Mouse (Mus musculus) testis, adult 2 months (tissue): ENCODE results near the gene Osbpl10. TPM values are rescaled to one million over a fixed set of nuclear protein-coding genes. Genes with fewer than 3 reads are reported as not detected.

Experiments
- H3K27ac ChIP-seq: fragments of 200-500 bp; 2 replicates; pipeline ENCODE4 v1.5.1; 2012; ENCODE audit warnings: low read depth, low read length; ENCODE audit not compliant: control insufficient read depth, insufficient read depth
- H3K27me3 ChIP-seq: fragments of 200-500 bp; 2 replicates; pipeline ENCODE4 v1.6.1; 2012; ENCODE audit warnings: mild to moderate bottlenecking, low read length, moderate library complexity; ENCODE audit not compliant: control insufficient read depth, insufficient read depth
- H3K36me3 ChIP-seq: fragments of 200-500 bp; 2 replicates; pipeline ENCODE4 v1.6.1; 2012; ENCODE audit warnings: mild to moderate bottlenecking, low read length; ENCODE audit not compliant: control insufficient read depth, insufficient read depth
- H3K4me1 ChIP-seq: fragments of 200-500 bp; 2 replicates; pipeline ENCODE4 v1.6.1; 2012; ENCODE audit warnings: low read length; ENCODE audit not compliant: control insufficient read depth, insufficient read depth
- H3K4me3 ChIP-seq: fragments of 200-500 bp; 2 replicates; pipeline ENCODE4 v1.5.1; 2012; ENCODE audit warnings: low read depth, mild to moderate bottlenecking, low read length, moderate library complexity, mixed read lengths; ENCODE audit not compliant: control insufficient read depth
- CTCF ChIP-seq: fragments of 200-500 bp; IDR thresholded peaks from 2 replicates; pipeline ENCODE4 v1.5.1; 2012; ENCODE audit warnings: low read depth, mild to moderate bottlenecking, inconsistent platforms, low read length, moderate library complexity; ENCODE audit not compliant: control insufficient read depth, insufficient read depth, insufficient replicate concordance
- POLR2A ChIP-seq: fragments of 200-500 bp; IDR thresholded peaks from 2 replicates; pipeline ENCODE4 v1.6.1; 2012; ENCODE audit warnings: low read depth, mild to moderate bottlenecking, inconsistent platforms, low read length, moderate library complexity; ENCODE audit not compliant: control insufficient read depth
- polyA plus RNA-seq: library from polyadenylated mRNA; depleted of rRNA; stranded (reverse); fragments of >200 nt; gene quantifications from 2 replicates; pipeline ENCODE4 v1.2.3, GENCODE M21; 2012

Osbpl10 gene
- polyA plus RNA-seq, 1 experiment = 136 TPM

GRCm38 (mm10) chr9:114999010-114999770 lies 20.8 kb downstream of the Osbpl10 start:
- no peaks in the 10 kb centered on the region for H3K27me3 ChIP-seq

GRCm38 (mm10) chr9:114999771-115000146 lies 21.4 kb downstream of the Osbpl10 start:
- H3K27me3 ChIP-seq = no peaks in the 10 kb centered on the region
- TF ChIP-seq CTCF (no peak), POLR2A (no peak)

More at GRCm38 (mm10) chr9:114999010-114999770, 20.8 kb downstream of the Osbpl10 start:
- Histone ChIP-seq H3K4me3 (peak overlapping the region; percentile 77), H3K4me1 (peaks cover 2% of the 10 kb centered on the region; the same call in 1 of the 2 replicates), H3K27ac (no peak overlapping the region), H3K36me3 (no peaks in the 10 kb centered on the region)
- TF ChIP-seq CTCF (no peak), POLR2A (no peak)

GRCm38 (mm10) chr9:115005446-115005845 lies 27.1 kb downstream of the Osbpl10 start:
- Histone ChIP-seq H3K27me3 (no peaks in the 10 kb centered on the region), H3K4me1 (peaks cover 2% of the 10 kb centered on the region; the same call in 1 of the 2 replicates), H3K4me3 (no peak overlapping the region), H3K36me3 (no peaks in the 10 kb centered on the region), H3K27ac (no peak overlapping the region)
- TF ChIP-seq CTCF (no peak), POLR2A (no peak)

More at GRCm38 (mm10) chr9:114999771-115000146, 21.4 kb downstream of the Osbpl10 start:
- peak overlapping the region; percentile 77 for H3K4me3 ChIP-seq
- peaks cover 2% of the 10 kb centered on the region; the same call in 1 of the 2 replicates for H3K4me1 ChIP-seq
- H3K27ac ChIP-seq = no peak overlapping the region
- no peaks in the 10 kb centered on the region for H3K36me3 ChIP-seq

- no peaks in the 10 kb centered on the region for H3K27me3 ChIP-seq
- H3K27ac ChIP-seq = no peak overlapping the region
- H3K4me1 ChIP-seq = peaks cover 2% of the 10 kb centered on the region; the same call in 1 of the 2 replicates
- no peak overlapping the region for H3K4me3 ChIP-seq
- TF ChIP-seq CTCF = no peak
- TF ChIP-seq POLR2A = no peak
- H3K36me3 ChIP-seq = no peaks in the 10 kb centered on the region
These were observed 29.4 kb downstream of the Osbpl10 start for GRCm38 (mm10) chr9:115007776-115008175.

GRCm38 (mm10) chr9:115008194-115008593 lies 29.8 kb downstream of the Osbpl10 start:
- Histone ChIP-seq H3K36me3 (no peaks in the 10 kb centered on the region), H3K4me1 (peaks cover under 1% of the 10 kb centered on the region; the same call in 1 of the 2 replicates), H3K4me3 (no peak overlapping the region), H3K27me3 (no peaks in the 10 kb centered on the region), H3K27ac (no peak overlapping the region)
- no peak for TF ChIP-seq CTCF

GRCm38 (mm10) chr9:115012367-115012766 lies 34.0 kb downstream of the Osbpl10 start:
- no peaks in the 10 kb centered on the region for H3K4me1 ChIP-seq
- TF ChIP-seq CTCF = no peak
- no peak for TF ChIP-seq POLR2A

GRCm38 (mm10) chr9:115020141-115020540 lies 41.8 kb downstream of the Osbpl10 start:
- Histone ChIP-seq H3K4me1 (peaks cover 2% of the 10 kb centered on the region; the same call in 1 of the 2 replicates), H3K27ac (no peak overlapping the region), H3K4me3 (no peak overlapping the region), H3K27me3 (no peaks in the 10 kb centered on the region), H3K36me3 (no peaks in the 10 kb centered on the region)
- TF ChIP-seq POLR2A (no peak), CTCF (no peak)

More at GRCm38 (mm10) chr9:115012367-115012766, 34.0 kb downstream of the Osbpl10 start:
- Histone ChIP-seq H3K27me3 (no peaks in the 10 kb centered on the region), H3K4me3 (no peak overlapping the region), H3K36me3 (no peaks in the 10 kb centered on the region), H3K27ac (no peak overlapping the region)
